24 mouse cellular contexts compared by ENCODE assay signal in the genomic region with DNA sequence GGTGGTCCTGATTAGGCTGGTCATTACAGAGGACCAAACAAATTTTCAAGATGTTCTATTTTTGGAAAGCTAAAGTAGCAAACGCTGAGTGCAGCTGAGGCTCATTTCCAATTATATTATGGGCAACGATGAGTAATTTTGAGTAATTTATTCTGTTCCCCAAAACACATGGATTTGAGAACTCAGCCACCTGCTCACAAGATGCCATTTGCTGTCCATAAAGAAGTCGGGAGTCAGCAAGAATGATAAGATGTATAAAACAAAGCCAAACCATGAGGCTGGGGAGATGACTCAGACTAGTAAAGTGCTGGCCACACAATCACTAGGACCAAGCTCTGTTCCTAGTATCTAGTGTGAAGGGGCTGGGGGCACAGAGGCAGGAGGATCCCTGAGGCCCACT. TPM values are rescaled to one million over a fixed set of nuclear protein-coding genes. Genes with fewer than 3 reads are reported as not detected.
A peak's percentile ranks its signal among the peaks of the same experiment; 100 is the strongest.
DNase-seq lines count a peak whose midpoint lies in the region; ATAC-seq and TF ChIP-seq lines count a peak whose summit lies in the region.
"Had no signal": no experiment of that assay in that cellular context is flagged by ENCODE, and none has a peak within 500 bp of the region (broad histone marks: within the 10 kb centered on the region; RNA-seq: fewer than 3 reads in every experiment).

No protein-coding gene starts in this region.

- no peaks in the 10 kb centered on the region for H3K9me3 ChIP-seq in forebrain, postnatal 0 days (ENCODE audit: low read length)
- no peaks in the 10 kb centered on the region for H3K9me3 ChIP-seq in forebrain, embryonic 15.5 days
- H3K9me3 ChIP-seq: forebrain, embryonic 10.5 days; heart, embryonic 12.5 days; hindbrain, embryonic 12.5 days; kidney, embryonic 15.5 days; neural tube, embryonic 13.5 days had no signal

- no peaks in the 10 kb centered on the region for H3K36me3 ChIP-seq in forebrain, postnatal 0 days (ENCODE audit: insufficient read depth)
- H3K36me3 ChIP-seq in forebrain, embryonic 15.5 days, result no peaks in the 10 kb centered on the region
- H3K36me3 ChIP-seq: forebrain, embryonic 10.5 days had no signal

- no peak overlapping the region for H3K9ac ChIP-seq in forebrain, postnatal 0 days
- no peak overlapping the region for H3K9ac ChIP-seq in forebrain, embryonic 15.5 days (replicated peaks)
- H3K9ac ChIP-seq: heart, embryonic 12.5 days; hindbrain, embryonic 12.5 days; kidney, embryonic 15.5 days; neural tube, embryonic 13.5 days had no signal

- no peak overlapping the region for H3K27ac ChIP-seq in forebrain, postnatal 0 days (ENCODE audit: low read depth, low read length)
- no peak overlapping the region for H3K27ac ChIP-seq in forebrain, embryonic 15.5 days (replicated peaks)
- H3K27ac ChIP-seq: forebrain, embryonic 10.5 days; hindbrain, embryonic 12.5 days; kidney, embryonic 15.5 days; left cerebral cortex, adult 2 months; neural tube, embryonic 13.5 days had no signal

- no peak for TF ChIP-seq CTCF in forebrain, postnatal 0 days (IDR thresholded peaks at IDR 0.05; ENCODE audit: low read depth)

- no peak overlapping the region for H3K4me2 ChIP-seq in forebrain, postnatal 0 days (ENCODE audit: low read depth)
- H3K4me2 ChIP-seq in forebrain, embryonic 15.5 days (replicated peaks), result no peak overlapping the region
- H3K4me2 ChIP-seq: heart, embryonic 12.5 days; hindbrain, embryonic 12.5 days; kidney, embryonic 15.5 days; neural tube, embryonic 13.5 days had no signal

- DNase-seq in forebrain, postnatal 0 days, result peak; percentile 38
- peak; percentile 44 for DNase-seq in layer of hippocampus, adult 8-10 months (ENCODE audit: low spot score in 2 of 2)
- DNase-seq in layer of hippocampus, adult 11-12 months (ENCODE audit: low spot score), result no peak
- DNase-seq in right cerebral cortex, adult 2 months (ENCODE audit: low spot score in 2 of 2), result peak; percentile 47 to 49
- no peak for DNase-seq in right cerebral cortex, postnatal 14 days
- DNase-seq in cerebellum, postnatal 36 days, result no peak
- DNase-seq: adrenal gland, postnatal 25 days; cerebellum, adult 11 months; cerebellum, postnatal 10 days; gastrocnemius, postnatal 10 days; heart, postnatal 14 days; kidney, postnatal 36 days; lung, postnatal 4 days; midbrain, embryonic 14.5 days; thymus, postnatal 36 days had no signal

- ATAC-seq in forebrain, postnatal 0 days, result peak; percentile 43; the same call in 1 of the 2 replicates
- ATAC-seq in forebrain, embryonic 15.5 days (replicated peaks), result no peak
- ATAC-seq: CD4-positive, CD25-positive, alpha-beta regulatory T cell, adult 4 months; intestine, postnatal 0 days had no signal

- WGBS in forebrain, postnatal 0 days, result 48% methylated on average over 3 of the region's 3 CpGs
- WGBS in forebrain, embryonic 15.5 days, result 64% methylated on average over 3 of the region's 3 CpGs

- no peak overlapping the region for H3K4me3 ChIP-seq in forebrain, postnatal 0 days (ENCODE audit: low read depth, low read length)
- no peak overlapping the region for H3K4me3 ChIP-seq in forebrain, embryonic 15.5 days
- H3K4me3 ChIP-seq: forebrain, embryonic 10.5 days; heart, embryonic 12.5 days; hindbrain, embryonic 12.5 days; kidney, embryonic 15.5 days; left cerebral cortex, adult 2 months; neural tube, embryonic 13.5 days had no signal

- no peaks in the 10 kb centered on the region for H3K27me3 ChIP-seq in forebrain, postnatal 0 days (ENCODE audit: insufficient read depth, low read length)
- H3K27me3 ChIP-seq in forebrain, embryonic 15.5 days, result no peaks in the 10 kb centered on the region
- H3K27me3 ChIP-seq: heart, embryonic 12.5 days; hindbrain, embryonic 12.5 days; kidney, embryonic 15.5 days; neural tube, embryonic 13.5 days had no signal

- H3K4me1 ChIP-seq in forebrain, postnatal 0 days (ENCODE audit: insufficient read depth), result no peaks in the 10 kb centered on the region
- no peaks in the 10 kb centered on the region for H3K4me1 ChIP-seq in forebrain, embryonic 15.5 days
- H3K4me1 ChIP-seq: hindbrain, embryonic 12.5 days; neural tube, embryonic 13.5 days had no signal

RNA-seq across cellular contexts. Expression of a gene that starts 56.3 kb away (rescaled TPM):
- 9.3 and 12.7 TPM in 2 replicates for total RNA-seq in forebrain, postnatal 0 days (2014; rRNA removed)
- 4.2 and 4.6 TPM in 2 replicates for polyA plus RNA-seq in forebrain, postnatal 0 days (2015; fragmentation: Nextera tagmentation; extraction: Ambion mirVana)
- 3.0 and 4.1 TPM in 2 replicates for polyA plus RNA-seq in forebrain, embryonic 15.5 days (2015; fragmentation: Nextera tagmentation; extraction: Ambion mirVana)
- total RNA-seq in layer of hippocampus, adult 8-10 months (2022), result 10 to 100 TPM; 14.6 to 19.1 (median 17.0) TPM

Comparison
In these comparisons a context has a peak if more than half of its experiments do, and no peak if none do; other contexts are left out.
1. DNase-seq: peak in forebrain, postnatal 0 days (single experiment), layer of hippocampus, adult 8-10 months (2 of 2) and right cerebral cortex, adult 2 months (2 of 2); none in layer of hippocampus, adult 11-12 months (single experiment), right cerebral cortex, postnatal 14 days (single experiment) and cerebellum, postnatal 36 days (0 of 2).